Mouse (Mus musculus) lung, postnatal 10 days (tissue): ENCODE results near the gene Tmem151b.

Experiments used
- DNase-seq: peaks from one replicate; pipeline ENCODE4 v3.0.0; 2021

Gene Tmem151b

DNA sequence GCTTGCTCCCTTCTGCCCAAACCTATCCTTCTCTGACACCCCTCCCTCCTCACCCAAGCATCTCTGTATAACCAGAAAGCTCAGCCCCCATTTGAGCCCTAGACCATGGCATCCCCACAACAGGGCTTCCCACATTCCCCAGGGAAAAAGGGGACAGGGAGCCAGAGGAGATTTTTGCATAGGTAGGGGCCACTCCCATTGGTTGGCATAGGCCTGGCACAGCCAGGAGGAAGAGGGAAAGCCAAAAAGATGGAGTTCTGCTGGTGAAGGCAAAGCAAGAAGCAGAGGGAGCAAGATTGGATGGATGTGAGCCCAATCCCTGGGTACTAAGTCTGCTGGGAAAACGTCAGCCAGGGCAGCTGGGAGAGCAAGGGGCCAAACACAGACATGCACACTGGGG, 6.4 kb downstream of the Tmem151b start:
- DNase-seq: no peak

- DNase-seq: no peak
These were observed 6.8 kb downstream of the Tmem151b start for GRCm38 (mm10) chr17:45542705-45543104.

DNA sequence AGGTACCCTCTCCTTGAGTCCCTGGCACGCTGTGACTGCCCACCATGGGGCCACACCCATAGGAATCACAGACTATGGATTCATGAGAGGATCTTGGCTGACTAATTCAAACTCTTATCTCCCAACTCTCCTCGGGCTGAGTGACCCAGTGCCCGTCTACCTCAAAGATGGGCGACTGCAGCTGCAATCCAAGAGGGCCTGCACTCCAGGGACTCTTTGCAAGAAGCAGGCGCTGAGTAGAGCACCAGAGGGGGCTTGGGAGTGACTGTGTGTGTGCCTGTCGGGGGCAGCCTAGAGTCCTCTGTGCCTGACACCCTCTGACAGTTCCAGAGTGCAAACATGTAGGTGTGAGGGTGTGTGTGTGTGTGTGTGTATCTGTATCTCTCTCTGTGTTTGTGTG, 7.3 kb downstream of the Tmem151b start:
- no peak for DNase-seq

- DNase-seq: no peak
These were observed 9.8 kb downstream of the Tmem151b start for GRCm38 (mm10) chr17:45539664-45540063.

DNA sequence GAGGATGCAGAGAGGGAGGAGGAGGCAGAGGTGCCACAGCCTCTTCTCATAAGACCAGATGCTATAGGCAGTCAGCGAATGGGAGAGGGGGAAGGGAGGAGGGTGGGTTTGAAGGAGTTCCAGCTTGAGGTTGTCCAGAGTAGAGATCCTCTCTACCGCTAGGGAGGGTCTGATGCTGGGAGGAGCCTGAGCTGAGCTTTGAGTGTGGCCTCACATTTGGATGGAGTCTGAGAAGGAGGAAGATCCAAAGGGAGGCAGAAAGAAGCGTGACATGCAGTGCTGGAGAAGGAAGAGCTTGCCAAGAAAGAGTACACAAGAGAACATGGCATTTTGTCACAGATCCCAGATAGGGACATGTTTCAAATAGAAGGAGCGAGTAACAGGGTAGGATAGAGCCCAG, 11.1 kb downstream of the Tmem151b start:
- no peak for DNase-seq

DNA sequence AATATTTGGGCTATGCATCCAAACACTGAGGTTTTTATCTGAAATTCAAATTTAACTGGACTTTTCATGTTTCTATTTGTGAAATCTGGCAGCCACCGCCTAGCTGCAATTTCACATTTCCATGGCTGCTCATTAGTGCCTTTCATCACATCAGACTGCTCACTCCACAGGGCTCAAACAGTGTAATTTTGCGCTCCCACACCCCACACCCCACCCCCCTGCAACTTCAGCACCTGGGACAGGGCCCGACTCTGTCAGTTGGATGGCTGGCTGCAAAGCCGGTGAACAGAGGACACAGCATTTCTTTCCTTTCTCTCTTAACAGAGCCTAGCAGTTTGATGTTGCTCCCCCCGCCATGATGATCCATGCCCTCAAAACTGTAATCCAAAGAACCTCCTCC, 13.2 kb downstream of the Tmem151b start:
- DNase-seq: no peak

- no peak for DNase-seq
These were observed 16.6 kb downstream of the Tmem151b start for GRCm38 (mm10) chr17:45532896-45533295.

DNA sequence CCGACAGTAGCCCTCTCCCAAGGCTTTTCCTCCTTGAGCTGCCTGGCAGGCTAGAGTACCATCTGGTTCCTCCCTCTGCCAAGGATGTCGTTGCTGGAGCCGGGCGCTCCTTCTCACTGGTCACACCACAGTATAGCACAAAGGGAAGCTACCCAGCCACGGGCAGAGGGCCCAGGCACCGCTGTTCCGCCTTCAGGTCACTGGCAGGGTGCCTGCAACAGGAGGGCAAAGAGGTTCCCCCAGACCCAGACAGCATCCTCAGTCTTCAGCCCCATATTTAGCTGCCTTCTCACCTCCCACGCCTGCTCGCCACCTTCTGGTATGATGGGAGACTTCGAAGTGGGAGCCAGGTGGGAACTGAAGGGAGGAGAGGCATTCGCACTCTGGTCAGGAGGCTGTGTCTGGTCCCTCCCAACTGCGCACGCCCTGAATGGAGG, 19.1 kb downstream of the Tmem151b start:
- no peak for DNase-seq

GRCm38 (mm10) chr17:45526571-45526970, 22.9 kb downstream of the Tmem151b start:
- DNase-seq: no peak

DNA sequence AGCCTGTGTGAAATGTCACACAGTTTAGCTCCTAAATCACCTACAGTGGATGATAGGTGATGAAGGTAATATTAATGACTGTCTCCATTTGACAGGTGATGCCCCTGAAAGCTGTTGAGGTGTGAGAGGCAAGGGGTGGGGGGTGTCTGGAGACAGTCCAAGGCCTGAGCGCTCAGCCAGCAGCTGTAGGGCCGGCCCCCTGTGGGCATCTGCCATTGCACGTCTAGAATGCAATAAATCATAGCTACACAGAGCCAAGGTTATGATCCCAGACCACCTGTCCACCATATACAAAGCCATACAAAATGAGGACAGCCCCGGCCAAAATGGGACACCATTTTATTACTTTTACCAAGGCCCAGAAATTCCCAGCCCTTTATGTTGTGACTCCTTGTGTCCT, 24.5 kb downstream of the Tmem151b start:
- DNase-seq: no peak

- peak; percentile 27 for DNase-seq
These were observed 26.2 kb downstream of the Tmem151b start, which contains the start of gene Tcte1 for GRCm38 (mm10) chr17:45523263-45523662. Gene Tcte1 (plus strand): TSS chr17:45523434.

DNA sequence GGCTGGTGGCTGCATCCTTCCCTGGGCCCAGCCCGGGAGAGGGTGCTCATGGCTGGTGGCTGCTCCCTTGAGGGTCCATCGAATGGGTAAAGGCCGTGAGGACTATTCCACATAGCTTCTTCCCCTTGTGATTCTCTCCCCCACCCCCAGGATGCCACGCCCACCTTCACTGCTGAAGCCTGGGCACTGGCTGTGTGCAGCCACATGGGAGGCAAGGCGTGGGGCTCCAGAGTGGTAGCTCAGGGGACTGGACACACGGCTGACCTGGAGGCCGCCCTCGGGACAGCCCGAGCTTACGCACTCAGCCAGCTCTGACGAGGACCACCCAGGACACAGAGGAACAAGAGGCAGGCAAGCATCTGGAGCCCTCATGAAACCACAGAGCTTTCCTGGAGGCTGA, 29.3 kb downstream of the Tmem151b start:
- DNase-seq: no peak

- no peak for DNase-seq
These were observed 30.6 kb downstream of the Tmem151b start for GRCm38 (mm10) chr17:45518766-45519475.

DNA sequence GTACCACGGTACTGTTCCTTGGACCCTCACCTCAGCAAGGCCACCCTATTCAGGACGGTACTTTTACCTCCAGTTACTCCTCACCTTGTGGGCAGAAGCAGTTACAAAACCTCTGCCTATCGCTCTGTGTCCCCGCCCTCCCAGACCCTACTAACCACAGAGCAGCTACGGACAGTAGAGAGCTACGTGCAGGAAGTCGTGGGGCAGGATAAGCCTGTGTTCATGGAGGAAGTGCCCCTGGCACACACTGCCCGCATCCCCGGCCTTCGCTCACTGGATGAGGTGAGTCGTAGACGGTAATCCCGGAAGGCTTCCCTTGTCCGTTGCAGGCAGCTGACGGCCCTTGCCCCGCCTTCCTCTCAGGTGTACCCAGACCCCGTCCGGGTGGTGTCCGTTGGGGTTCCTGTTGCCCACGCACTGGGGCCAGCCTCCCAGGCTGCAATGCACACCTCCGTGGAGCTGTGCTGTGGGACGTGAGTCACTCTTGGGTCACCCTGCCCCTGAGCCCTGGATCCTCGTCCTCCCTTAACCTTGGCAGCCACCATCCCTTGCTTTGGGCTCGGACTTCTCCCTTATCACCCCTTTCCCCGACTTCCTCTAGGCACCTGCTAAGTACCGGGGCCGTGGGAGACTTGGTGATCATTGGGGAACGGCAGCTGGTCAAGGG, 31.8 kb downstream of the Tmem151b start:
- DNase-seq: no peak

DNA sequence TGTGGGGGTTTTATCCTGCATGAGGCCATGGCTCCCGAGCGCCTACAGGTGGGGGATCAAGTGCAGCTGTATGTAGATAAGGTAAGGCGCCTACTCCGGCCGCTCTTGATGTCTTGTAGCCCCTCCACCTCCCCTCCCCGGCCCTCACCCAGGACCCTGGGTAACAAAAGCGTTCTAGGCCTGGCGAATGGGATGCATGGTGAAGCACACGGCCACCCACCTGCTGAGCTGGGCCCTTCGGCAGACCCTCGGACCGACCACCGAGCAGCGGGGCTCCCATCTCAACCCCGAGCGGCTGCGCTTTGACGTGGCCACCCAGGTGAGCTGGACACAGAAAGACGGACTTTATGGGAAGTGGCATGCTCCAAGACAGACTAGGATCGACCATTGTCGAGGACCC, 32.3 kb downstream of the Tmem151b start:
- no peak for DNase-seq

DNA sequence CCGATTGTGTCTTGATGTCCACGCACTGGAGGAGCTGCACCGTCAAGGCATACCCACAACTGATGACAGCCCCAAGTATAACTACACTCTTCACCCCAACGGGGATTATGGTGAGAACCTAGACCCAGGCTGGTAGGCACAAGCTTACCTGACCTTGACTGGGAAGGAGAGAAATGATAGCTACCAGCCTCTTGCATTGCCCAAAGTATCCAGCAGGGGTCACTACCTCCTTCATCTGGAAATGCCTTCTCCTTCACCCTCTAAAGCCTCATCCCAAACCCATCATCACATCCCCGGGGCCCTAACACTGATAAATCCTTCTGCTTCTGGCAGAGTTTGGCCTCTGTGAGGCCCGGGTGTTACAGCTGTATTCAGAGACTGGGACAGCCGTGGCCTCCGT, 33.0 kb downstream of the Tmem151b start:
- peak; percentile 79 for DNase-seq

DNA sequence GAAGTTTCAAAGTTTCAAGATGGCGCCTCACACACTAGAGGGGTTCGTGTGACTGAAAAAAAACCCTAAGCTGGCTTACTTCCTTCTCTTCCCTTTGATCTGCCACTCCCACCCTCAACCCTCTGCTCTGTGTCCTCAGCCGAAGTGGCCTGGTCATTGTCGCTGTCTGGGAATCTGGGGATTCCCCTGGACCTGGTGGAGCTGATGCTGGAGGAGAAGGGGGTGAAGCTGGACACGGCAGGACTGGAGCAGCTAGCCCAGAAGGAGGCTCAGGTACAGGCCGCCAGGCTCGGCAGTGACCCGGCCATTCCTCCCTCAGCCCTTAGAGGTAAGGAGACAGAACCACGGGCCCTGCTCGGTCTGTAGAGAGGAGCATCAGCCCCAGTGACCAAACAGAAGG, 33.7 kb downstream of the Tmem151b start:
- no peak for DNase-seq

DNA sequence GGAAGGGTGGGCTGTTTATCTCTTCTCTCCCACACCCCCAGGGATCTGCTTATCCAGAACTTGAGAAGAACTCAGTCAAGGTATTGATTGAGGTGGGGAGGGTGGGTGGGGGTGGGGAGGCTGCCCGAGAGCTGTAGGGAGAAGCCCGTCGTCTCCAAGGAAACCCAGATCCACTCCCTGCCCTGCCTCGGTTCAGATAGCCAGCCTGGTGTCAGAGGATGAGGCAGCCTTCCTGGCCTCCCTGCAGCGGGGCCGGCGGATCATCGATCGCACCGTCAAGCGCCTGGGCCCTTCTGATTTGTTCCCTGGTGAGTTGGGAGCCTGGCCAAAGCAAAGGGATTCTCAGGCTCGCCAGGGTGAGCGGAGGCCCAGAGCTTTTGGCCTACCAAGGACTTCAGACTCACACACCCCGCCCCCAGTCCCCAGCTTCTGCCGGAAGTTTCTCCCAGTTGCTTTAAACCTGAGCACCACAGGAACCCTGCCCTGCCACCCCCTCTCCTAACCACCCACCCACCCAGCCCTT, 34.2 kb downstream of the Tmem151b start:
- DNase-seq: no peak

DNA sequence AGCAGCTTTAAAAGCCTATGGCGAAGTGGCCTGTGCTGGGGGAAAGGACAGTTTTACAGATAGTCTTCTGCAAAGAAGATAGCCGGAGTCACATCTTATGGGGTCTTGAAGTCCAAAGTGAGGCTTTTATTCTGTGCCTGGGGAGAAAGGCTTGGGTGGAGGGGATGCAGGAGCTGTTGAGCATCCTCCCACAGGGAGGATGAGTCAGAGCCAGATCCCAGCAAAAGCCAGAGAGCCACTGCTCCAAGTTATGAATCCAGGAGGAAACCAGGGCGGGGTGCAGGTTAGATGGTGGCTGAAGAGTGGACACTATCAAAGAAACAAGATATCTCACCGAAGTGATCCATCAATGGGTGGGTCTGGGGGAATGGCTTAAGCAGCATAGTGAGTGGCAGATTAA, 37.7 kb downstream of the Tmem151b start:
- no peak for DNase-seq

GRCm38 (mm10) chr17:45510871-45511270, 38.6 kb downstream of the Tmem151b start:
- no peak for DNase-seq

DNA sequence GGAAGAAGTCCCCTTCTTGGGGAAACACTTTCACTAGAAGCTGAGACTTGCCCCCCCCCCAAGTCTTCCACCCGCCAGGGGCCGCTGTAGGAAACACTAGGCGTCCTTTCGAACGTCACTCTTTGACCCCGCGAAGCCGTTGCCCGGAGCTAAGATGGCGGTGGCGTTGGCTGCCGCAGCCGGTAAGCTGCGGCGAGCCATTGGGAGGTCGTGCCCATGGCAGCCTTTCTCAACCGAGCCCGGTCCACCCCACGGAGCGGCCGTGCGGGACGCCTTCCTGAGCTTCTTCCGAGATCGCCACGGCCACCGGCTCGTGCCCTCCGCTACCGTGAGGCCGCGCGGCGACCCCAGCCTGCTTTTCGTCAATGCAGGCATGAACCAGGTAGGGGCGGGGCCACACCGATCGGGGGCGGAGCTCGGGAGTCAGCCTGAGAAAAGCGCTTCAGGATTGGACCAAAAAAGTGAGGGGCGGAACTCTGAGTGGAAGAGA, 42.7 kb downstream of the Tmem151b start, which contains the start of gene Aars2:
Gene Aars2 (plus strand): TSS at position 142 of the 490 bp plus-strand sequence.
- peak; percentile 97 for DNase-seq

- DNase-seq: no peak
These were observed 43.5 kb downstream of the Tmem151b start for GRCm38 (mm10) chr17:45505941-45506465.

DNA sequence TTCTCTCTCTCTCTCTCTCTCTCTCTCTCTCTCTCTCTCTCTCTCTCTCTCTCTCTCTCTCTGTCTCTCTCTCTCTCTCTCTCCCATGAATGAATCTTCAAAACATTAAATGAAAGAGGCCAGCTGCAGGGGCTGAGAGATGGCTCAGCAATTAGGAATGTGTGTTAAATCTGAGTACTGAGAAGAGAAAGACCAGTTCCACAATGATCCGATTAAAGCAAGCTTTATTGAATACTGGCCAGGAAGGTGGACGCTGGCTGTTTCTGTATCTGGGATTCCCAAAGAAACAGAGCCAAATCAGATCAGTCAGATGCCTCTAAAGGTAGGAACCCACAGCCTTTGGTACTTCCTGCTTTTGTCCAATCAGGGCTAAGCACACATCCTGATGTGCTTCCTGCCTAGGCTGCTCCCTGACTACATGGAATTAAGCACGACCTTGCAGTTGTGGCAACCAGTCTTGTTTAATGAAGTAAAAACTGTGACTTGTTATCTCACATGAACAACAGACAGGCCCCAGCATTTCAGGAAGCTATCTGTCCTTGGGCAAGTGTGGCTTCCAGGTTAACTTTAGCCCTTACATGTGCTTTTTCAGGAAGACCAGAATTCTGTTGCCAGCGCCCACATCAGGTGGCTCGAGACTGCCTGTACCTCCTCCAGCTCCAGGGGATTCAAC, 46.0 kb downstream of the Tmem151b start:
- DNase-seq: no peak
